Mouse (Mus musculus) liver, embryonic 14.5 days (tissue): ENCODE measurements around the gene Ptprd.

ENCODE experiments used
- CTCF ChIP-seq: IDR thresholded peaks from 2 replicates; pipeline ENCODE4 v1.5.1; 2016; ENCODE audit warnings: antibody characterized with exemption, low read depth, control low read depth
- EP300 ChIP-seq: IDR thresholded peaks from 2 replicates; pipeline ENCODE4 v1.6.1; 2016; ENCODE audit warnings: antibody characterized with exemption, low read depth

DNA sequence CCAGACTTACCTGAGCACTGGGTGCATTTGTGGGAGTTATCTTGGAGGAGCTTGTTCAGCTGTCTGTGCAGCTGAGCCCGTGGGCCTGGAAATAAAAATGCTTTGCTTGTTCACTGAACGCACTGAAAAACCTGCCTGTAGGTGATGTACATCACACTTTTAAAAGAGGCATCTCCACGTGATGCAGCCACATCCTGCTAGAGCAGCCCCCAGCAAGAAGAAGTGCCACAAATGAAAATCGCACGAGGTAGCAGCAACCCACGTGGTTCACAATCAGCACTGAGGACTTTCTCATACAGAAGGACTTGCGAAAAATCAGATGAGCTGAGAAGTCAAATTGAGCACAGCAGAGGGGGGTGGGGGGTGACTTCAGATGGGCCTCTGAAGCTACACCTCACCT is 757.7 kb downstream of the Ptprd start:
- TF ChIP-seq CTCF: no peak
- no peak for TF ChIP-seq EP300
